Mouse (Mus musculus) gastrocnemius, postnatal 10 days (tissue): ENCODE data around the gene Alyref. TPM values are rescaled to one million over a fixed set of nuclear protein-coding genes. Genes with fewer than 3 reads are reported as not detected.

ENCODE experiments used
- DNase-seq: peaks from one replicate; pipeline ENCODE4 v3.0.0; 2021; ENCODE audit warnings: mixed read lengths
- microRNA-seq, 2 experiments: library from miRNA; unstranded; fragments of <30 nt; microRNA quantifications; one replicate each; pipeline ENCODE4 v1.2.0; 2021
- total RNA-seq, 2 experiments: library from RNA; stranded (reverse); gene quantifications; 2 replicates each; pipeline ENCODE4 v1.2.3; 2021

Alyref gene
- total RNA-seq, 2 experiments from 2014 or later: 72.1 to 77.3 TPM

DNA sequence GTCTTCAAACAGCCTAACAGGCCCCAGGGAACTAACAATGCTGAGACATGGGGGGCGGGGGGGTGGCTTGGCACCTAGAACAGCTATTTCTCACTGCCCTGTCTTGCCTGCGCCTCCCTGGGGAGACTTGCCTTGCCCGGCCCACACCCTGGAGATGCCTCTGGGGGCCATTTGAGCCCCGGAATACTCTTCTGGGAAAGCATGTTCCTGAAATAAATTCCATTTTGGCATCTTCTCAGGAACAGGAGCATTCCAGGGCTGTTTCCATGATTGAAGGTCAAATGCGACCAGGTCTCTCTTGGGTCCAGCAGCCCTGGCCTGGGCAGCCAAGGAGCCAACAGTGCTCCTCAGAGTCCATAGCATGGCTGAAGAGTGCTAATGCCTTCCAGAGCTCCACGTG, 55.8 kb downstream of the Alyref start:
- no peak for DNase-seq

Small RNA genes lying within 50 kb of the gene (microRNA-seq; reads per million reads assigned to microRNA genes)
- 0 to 0.25 reads per million in 2 experiments for gene Mir6936

Other genes with a start within 250 kb of the Alyref start
- gene Actg1, start 249.8 kb downstream of the Alyref start, total RNA-seq: 100 to 1,000 TPM; 439 to 618 TPM
- gene Fscn2, start 236.8 kb downstream of the Alyref start, total RNA-seq: under 1 TPM; 0.50 to 0.61 TPM
- 10 to 100 TPM; 14.6 to 15.3 TPM for gene Faap100, start 219.6 kb downstream of the Alyref start, total RNA-seq
- gene Nploc4, start 160.7 kb downstream of the Alyref start, total RNA-seq: 10 to 100 TPM; 60.6 to 66.6 TPM
- gene Tspan10, start 155.7 kb downstream of the Alyref start, total RNA-seq: not detected
- under 1 TPM; 0.23 to 0.41 TPM for gene Pde6g, start 144.9 kb downstream of the Alyref start, total RNA-seq
- gene Oxld1, start 140.3 kb downstream of the Alyref start, total RNA-seq: 10 to 100 TPM; 21.2 to 24.1 TPM
- gene Ccdc137, start 140.2 kb downstream of the Alyref start, total RNA-seq: 1 to 10 TPM; 5.5 to 6.8 TPM
- gene Arl16, start 130.8 kb downstream of the Alyref start, total RNA-seq: 10 to 100 TPM; 16.1 to 17.5 TPM
- gene Mrpl12, start 113.8 kb downstream of the Alyref start, total RNA-seq: 100 to 1,000 TPM; 121 to 147 TPM
- 10 to 100 TPM in 1 of 2 experiments, 1 to 10 TPM in 1; 9.7 to 11.1 TPM for gene Slc25a10, start 106.5 kb downstream of the Alyref start, total RNA-seq
- gene Gcgr, start 67.7 kb downstream of the Alyref start, total RNA-seq: under 1 TPM; 0.09 to 0.75 TPM
- gene Mcrip1, start 48.6 kb downstream of the Alyref start, total RNA-seq: 10 to 100 TPM; 51.3 to 52.7 TPM
- 100 to 1,000 TPM; 156 to 183 TPM for gene Ppp1r27, start 47.2 kb downstream of the Alyref start, total RNA-seq
- 100 to 1,000 TPM; 349 to 414 TPM for gene P4hb, start 25.1 kb downstream of the Alyref start, total RNA-seq
- 100 to 1,000 TPM; 163 to 197 TPM for gene Arhgdia, start 16.7 kb downstream of the Alyref start, total RNA-seq
- gene Anapc11, start 56 bp upstream of the Alyref start, total RNA-seq: 10 to 100 TPM; 60.1 to 67.6 TPM
- gene Npb, start 10.1 kb upstream of the Alyref start, total RNA-seq: not detected
- 10 to 100 TPM; 29.7 to 30.9 TPM for gene Pcyt2, start 19.6 kb upstream of the Alyref start, total RNA-seq
- 1 to 10 TPM; 6.5 to 9.2 TPM for gene Sirt7, start 26.9 kb upstream of the Alyref start, total RNA-seq
- gene Mafg, start 35.2 kb upstream of the Alyref start, total RNA-seq: 10 to 100 TPM; 27.6 to 39.6 TPM
- 10 to 100 TPM; 15.1 to 18.1 TPM for gene Pycr1, start 45.4 kb upstream of the Alyref start, total RNA-seq
- 10 to 100 TPM; 89.2 to 92.0 TPM for gene Myadml2, start 49.8 kb upstream of the Alyref start, total RNA-seq
- gene Notum, start 62.8 kb upstream of the Alyref start, total RNA-seq: 1 to 10 TPM in 1 of 2 experiments, not detected in 1; 1.2 TPM
- gene Aspscr1, start 74.6 kb upstream of the Alyref start, total RNA-seq: 10 to 100 TPM; 34.8 to 39.8 TPM
- 10 to 100 TPM; 34.9 to 35.6 TPM for gene Cenpx, start 115.4 kb upstream of the Alyref start, total RNA-seq
- 10 to 100 TPM in 1 of 2 experiments, 1 to 10 TPM in 1; 7.7 to 10.1 TPM for gene Lrrc45, start 115.6 kb upstream of the Alyref start, total RNA-seq
- gene Rac3, start 123.1 kb upstream of the Alyref start, total RNA-seq: 1 to 10 TPM; 1.8 to 2.7 TPM
- 1 to 10 TPM; 3.4 to 3.7 TPM for gene Dcxr, start 128.9 kb upstream of the Alyref start, total RNA-seq
- 10 to 100 TPM in 1 of 2 experiments, 1 to 10 TPM in 1; 9.9 to 10.8 TPM for gene Cbr2, start 133.7 kb upstream of the Alyref start, total RNA-seq
- gene Hmga1b, start 164.4 kb upstream of the Alyref start, total RNA-seq: 10 to 100 TPM; 13.3 to 15.9 TPM
- gene Rfng, start 185.8 kb upstream of the Alyref start, total RNA-seq: 1 to 10 TPM; 6.3 to 7.7 TPM
- 10 to 100 TPM; 57.3 to 61.5 TPM for gene Gps1, start 185.9 kb upstream of the Alyref start, total RNA-seq
- 10 to 100 TPM; 29.9 to 34.0 TPM for gene Dus1l, start 198.0 kb upstream of the Alyref start, total RNA-seq
- gene Fasn, start 226.2 kb upstream of the Alyref start, total RNA-seq: 10 to 100 TPM; 21.8 to 26.4 TPM